ENCODE assay signal across 8 mouse cellular contexts in genomic region chr4:136678480-136678879, GRCm38 (mm10). TPM values are rescaled to one million over a fixed set of nuclear protein-coding genes. Genes with fewer than 3 reads are reported as not detected.
A peak's percentile ranks its signal among the peaks of the same experiment; 100 is the strongest.
DNase-seq lines count a peak whose midpoint lies in the region; ATAC-seq and TF ChIP-seq lines count a peak whose summit lies in the region.

No protein-coding gene starts in this region.

- H3K4me1 ChIP-seq in forebrain, embryonic 14.5 days (ENCODE audit: control insufficient read depth, insufficient read depth, low read length), result no peaks in the 10 kb centered on the region
- H3K4me1 ChIP-seq in hindbrain, embryonic 10.5 days (replicated peaks), result peaks cover 52% of the 10 kb centered on the region
- peaks cover 35% of the 10 kb centered on the region for H3K4me1 ChIP-seq in midbrain, embryonic 10.5 days

- no peaks in the 10 kb centered on the region for H3K9me3 ChIP-seq in forebrain, embryonic 14.5 days (replicated peaks; ENCODE audit: control insufficient read depth, low read length)
- no peaks in the 10 kb centered on the region for H3K9me3 ChIP-seq in hindbrain, embryonic 10.5 days
- H3K9me3 ChIP-seq in midbrain, embryonic 10.5 days (replicated peaks), result no peaks in the 10 kb centered on the region

- 0% methylated on average over 3 of the region's 3 CpGs for WGBS in forebrain, embryonic 14.5 days
- WGBS in hindbrain, embryonic 10.5 days, result 6% methylated on average over 3 of the region's 3 CpGs
- 5% methylated on average over 3 of the region's 3 CpGs for WGBS in midbrain, embryonic 10.5 days

- ATAC-seq in Patski, result no peak
- ATAC-seq in forebrain, embryonic 14.5 days, result peak; percentile 75

- POLR2A ChIA-PET in Patski (lab: Charles Lee), result no interaction called here

- no peak overlapping the region for H3K4me3 ChIP-seq in forebrain, embryonic 14.5 days (ENCODE audit: low read depth, low read length)
- H3K4me3 ChIP-seq in hindbrain, embryonic 10.5 days, result no peak overlapping the region
- H3K4me3 ChIP-seq in midbrain, embryonic 10.5 days, result no peak overlapping the region

- in situ Hi-C loops in Patski (cut with MboI; ENCODE audit: low pct_unique_long_range_greater_than_20kb), result loop anchor here (5.0 kb wide), 1 partner anchor 164 kb away; no protein-coding TSS in a partner anchor

- H3K36me3 ChIP-seq in forebrain, embryonic 14.5 days (ENCODE audit: control insufficient read depth, insufficient read depth, low read length), result peaks cover 47% of the 10 kb centered on the region
- peaks cover 66% of the 10 kb centered on the region for H3K36me3 ChIP-seq in hindbrain, embryonic 10.5 days
- peaks cover 82% of the 10 kb centered on the region for H3K36me3 ChIP-seq in midbrain, embryonic 10.5 days

- CTCF ChIA-PET in Patski (lab: Charles Lee), result no interaction called here

- DNase-seq in Patski (ENCODE audit: low read depth, low spot score), result peak; percentile 12
- peak; percentile 89 for DNase-seq in cerebellum, adult 11 months
- DNase-seq in forebrain, embryonic 14.5 days (ENCODE audit: low spot score), result peak; percentile 95
- peak; percentile 87 for DNase-seq in hindbrain, embryonic 10.5 days (ENCODE audit: low spot score)
- peak; percentile 82 to 87 for DNase-seq in layer of hippocampus, postnatal 36 days
- peak; percentile 85 for DNase-seq in midbrain, embryonic 10.5 days (ENCODE audit: low spot score)
- DNase-seq in right cerebral cortex, postnatal 36 days (ENCODE audit: low spot score in 2 of 2), result peak; percentile 78
- peak; percentile 64 to 84 for DNase-seq in urinary bladder, postnatal 4 days (ENCODE audit: low spot score in 2 of 2)

- H3K27ac ChIP-seq in forebrain, embryonic 14.5 days (ENCODE audit: low read depth, low read length), result no peak overlapping the region; the same call in 1 of the 2 replicates
- no peak overlapping the region for H3K27ac ChIP-seq in hindbrain, embryonic 10.5 days
- H3K27ac ChIP-seq in midbrain, embryonic 10.5 days (replicated peaks), result no peak overlapping the region; the same call in 1 of the 2 replicates

- H3K27me3 ChIP-seq in Patski, result no peaks in the 10 kb centered on the region
- no peaks in the 10 kb centered on the region for H3K27me3 ChIP-seq in forebrain, embryonic 14.5 days (replicated peaks; ENCODE audit: control insufficient read depth, insufficient read depth, low read length)
- no peaks in the 10 kb centered on the region for H3K27me3 ChIP-seq in hindbrain, embryonic 10.5 days (ENCODE audit: insufficient read depth, poor library complexity, severe bottlenecking)
- no peaks in the 10 kb centered on the region for H3K27me3 ChIP-seq in midbrain, embryonic 10.5 days (ENCODE audit: low read depth, poor library complexity, severe bottlenecking)

- no peak overlapping the region for H3K4me2 ChIP-seq in forebrain, embryonic 14.5 days (ENCODE audit: low read length)

- TF ChIP-seq CTCF in Patski (IDR thresholded peaks at IDR 0.05), result peak; percentile 82

- H3K9ac ChIP-seq in forebrain, embryonic 14.5 days (ENCODE audit: low read length), result no peak overlapping the region

RNA-seq across cellular contexts. Expression of gene Lactbl1, which starts 56.1 kb away (rescaled TPM):
- polyA plus RNA-seq in Patski (2021), result not detected
- 0.10 TPM in 1 of 2 replicates, not detected in the other for polyA plus RNA-seq in forebrain, embryonic 14.5 days (2014; fragmentation: Nextera tagmentation; extraction: Ambion mirVana)
- polyA plus RNA-seq in hindbrain, embryonic 10.5 days (2016; fragmentation: Nextera tagmentation; extraction: Ambion mirVana), result 0.05 TPM in 1 of 2 replicates, not detected in the other
- not detected for total RNA-seq in layer of hippocampus, postnatal 36 days (2021)
- polyA plus RNA-seq in midbrain, embryonic 10.5 days (2016; fragmentation: Nextera tagmentation; extraction: Ambion mirVana), result 0.06 TPM in 1 of 2 replicates, not detected in the other

Comparison
In these comparisons a context has a peak if more than half of its experiments do, and no peak if none do; other contexts are left out.
1. DNase-seq: peak in every context shown above with its lines; median percentile 95 in forebrain, embryonic 14.5 days; 89 in cerebellum, adult 11 months; 87 in hindbrain, embryonic 10.5 days; 85 in midbrain, embryonic 10.5 days; 84 in layer of hippocampus, postnatal 36 days; 78 in right cerebral cortex, postnatal 36 days; 74 in urinary bladder, postnatal 4 days; 12 in Patski.